Mouse (Mus musculus) thymus, postnatal 10 days (tissue): ENCODE results near the gene Gm20878.
"Not testable (repeated sequence)": the region's sequence is repeated elsewhere in the genome, so short reads cannot be mapped to it uniquely, and the experiment has no call there.

Source experiments
- DNase-seq, 2 experiments: peaks; one replicate each; pipeline ENCODE4 v3.0.0; 2021; ENCODE audit warnings: low spot score in 2 of 2

Gm20878 gene

GRCm38 (mm10) chr4:41941272-41941671, at the start of gene Gm20878:
Gene Gm20878 (plus strand): TSS chr4:41941572.
- not testable (repeated sequence) for DNase-seq

- DNase-seq = not testable (repeated sequence)
Observed at GRCm38 (mm10) chr4:41903310-41903709, 38.1 kb upstream of the Gm20878 start, which contains the start of gene Gm21541. Gene Gm21541 (plus strand): TSS chr4:41903610.

GRCm38 (mm10) chr4:41965758-41966157, 24.4 kb downstream of the Gm20878 start, which contains the start of gene Fam205a4:
Gene Fam205a4 (plus strand): TSS chr4:41966058.
- DNase-seq = not testable (repeated sequence)
